Mouse (Mus musculus) neural tube, embryonic 15.5 days (tissue): ENCODE results near the gene Gmcl1. TPM values are rescaled to one million over a fixed set of nuclear protein-coding genes. Genes with fewer than 3 reads are reported as not detected.

Source experiments
- ATAC-seq: fragments of 200-750 bp; cut with Nextera tagmentation; 2 replicates; pipeline ENCODE4 v1.8.0; 2017; ENCODE audit warnings: mild to moderate bottlenecking, moderate TSS enrichment, moderate library complexity; ENCODE audit not compliant: low FRiP score
- H3K27ac ChIP-seq: fragments of 300-500 bp; sonication (generic); replicated peaks from 2 replicates; pipeline ENCODE4 v1.5.1; 2015; ENCODE audit warnings: mild to moderate bottlenecking, inconsistent platforms
- H3K27me3 ChIP-seq: fragments of 300-500 bp; sonication (generic); replicated peaks from 2 replicates; pipeline ENCODE4 v1.6.1; 2015; ENCODE audit warnings: inconsistent platforms
- H3K36me3 ChIP-seq: fragments of 300-500 bp; sonication (generic); 2 replicates; pipeline ENCODE4 v1.6.1; 2015; ENCODE audit warnings: inconsistent platforms
- H3K4me1 ChIP-seq: fragments of 300-500 bp; sonication (generic); 2 replicates; pipeline ENCODE4 v1.6.1; 2015; ENCODE audit warnings: inconsistent platforms
- H3K4me2 ChIP-seq: fragments of 300-500 bp; sonication (generic); 2 replicates; pipeline ENCODE4 v1.6.1; 2015; ENCODE audit warnings: inconsistent platforms, mild to moderate bottlenecking, moderate library complexity
- H3K4me3 ChIP-seq: fragments of 300-500 bp; sonication (generic); replicated peaks from 2 replicates; pipeline ENCODE4 v1.5.1; 2015; ENCODE audit warnings: mild to moderate bottlenecking, inconsistent platforms
- H3K9ac ChIP-seq: fragments of 300-500 bp; sonication (generic); replicated peaks from 2 replicates; pipeline ENCODE4 v1.6.1; 2015; ENCODE audit warnings: mild to moderate bottlenecking, inconsistent platforms
- H3K9me3 ChIP-seq: fragments of 300-500 bp; sonication (generic); replicated peaks from 2 replicates; pipeline ENCODE4 v1.6.1; 2016; ENCODE audit warnings: inconsistent platforms
- WGBS: fragments of 180-500 bp; shearing (Covaris S2); methylation state at CpG from one replicate; pipeline ENCODE4 v1.1.7; 2015; ENCODE audit warnings: mixed read lengths; 5-methylcytosine and 5-hydroxymethylcytosine counted together
- polyA plus RNA-seq: library from polyadenylated mRNA; unstranded; fragments of >200 nt; fragmentation: Nextera tagmentation; extraction: Ambion mirVana; gene quantifications from 2 replicates; pipeline ENCODE4 v1.2.1, GENCODE M21; 2015

Gmcl1 gene
- polyA plus RNA-seq, 1 experiment from 2014 or later, result 41.8 TPM

DNA sequence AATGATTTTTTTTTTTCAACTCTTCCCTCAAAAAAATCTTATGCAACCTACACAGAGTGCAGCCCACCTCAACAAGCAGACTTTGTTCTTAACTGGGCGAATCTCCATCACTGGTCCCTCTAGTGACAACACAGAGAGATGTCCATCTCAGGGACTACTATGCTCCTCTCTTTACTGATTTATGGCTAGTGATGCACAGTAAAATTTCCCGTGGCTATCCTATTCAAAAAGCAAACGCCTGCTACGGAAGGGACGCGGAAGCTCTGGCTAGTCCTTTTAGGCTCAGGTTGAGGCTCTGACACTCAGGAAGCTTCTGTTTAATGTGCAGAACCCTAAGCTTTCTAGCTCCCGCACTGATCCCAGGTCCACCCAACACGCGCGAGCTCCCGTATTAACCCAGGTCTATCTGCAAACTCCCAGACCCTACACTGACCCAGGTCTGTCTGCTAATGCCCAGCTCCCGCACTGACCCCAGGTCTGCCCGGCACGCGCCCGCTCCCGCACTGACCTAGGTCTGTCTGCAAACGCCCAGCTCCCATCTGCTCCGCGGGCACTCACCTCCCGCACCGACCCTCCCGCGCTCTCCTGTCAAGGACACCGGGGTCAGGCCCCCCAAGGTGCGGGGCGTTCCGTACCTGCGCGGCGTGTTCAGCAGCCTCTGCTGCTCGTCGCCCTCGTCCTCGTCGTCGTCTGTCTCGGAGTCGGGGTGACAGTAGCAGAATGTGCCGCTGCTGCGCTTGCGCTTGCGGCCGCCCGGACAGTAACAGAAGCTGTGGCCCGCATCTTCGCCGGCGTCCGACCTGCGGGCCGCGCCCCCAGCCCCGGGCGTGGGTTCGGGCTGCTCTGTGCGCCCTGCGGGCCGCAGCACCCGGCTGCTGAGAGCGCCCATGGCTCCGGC is 658 bp downstream of the Gmcl1 start:
- Histone ChIP-seq H3K9ac (peak overlapping the region; percentile 85), H3K4me2 (peak overlapping the region; percentile 82), H3K4me1 (peaks cover 39% of the 10 kb centered on the region), H3K27me3 (no peaks in the 10 kb centered on the region), H3K4me3 (peak overlapping the region; percentile 99), H3K36me3 (peaks cover under 1% of the 10 kb centered on the region), H3K27ac (peak overlapping the region; percentile 92), H3K9me3 (no peaks in the 10 kb centered on the region)
- under 1% methylated on average over 62 of the region's 62 CpGs for WGBS
- peak; percentile 83 for ATAC-seq

DNA sequence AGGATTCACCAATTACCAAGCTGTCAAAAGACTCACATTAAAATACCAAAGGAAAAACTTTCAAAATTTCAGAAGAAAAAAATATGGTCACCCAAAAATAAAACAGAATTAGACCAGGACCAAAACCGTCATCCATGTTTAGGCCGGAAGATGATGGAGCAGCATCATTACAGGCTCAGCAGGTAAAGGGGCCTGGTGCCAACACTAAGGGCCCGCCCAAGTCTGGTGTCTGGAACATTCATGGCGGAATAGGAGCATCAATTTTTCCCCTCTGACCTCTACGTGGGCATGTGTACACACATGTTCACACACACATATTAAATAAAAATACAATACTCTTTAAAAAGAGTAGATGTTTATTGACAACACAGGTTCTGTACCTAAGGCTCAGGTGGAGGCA is 4.5 kb downstream of the Gmcl1 start:
- ATAC-seq, result no peak
- Histone ChIP-seq H3K4me3 (no peak overlapping the region), H3K9me3 (no peaks in the 10 kb centered on the region)

DNA sequence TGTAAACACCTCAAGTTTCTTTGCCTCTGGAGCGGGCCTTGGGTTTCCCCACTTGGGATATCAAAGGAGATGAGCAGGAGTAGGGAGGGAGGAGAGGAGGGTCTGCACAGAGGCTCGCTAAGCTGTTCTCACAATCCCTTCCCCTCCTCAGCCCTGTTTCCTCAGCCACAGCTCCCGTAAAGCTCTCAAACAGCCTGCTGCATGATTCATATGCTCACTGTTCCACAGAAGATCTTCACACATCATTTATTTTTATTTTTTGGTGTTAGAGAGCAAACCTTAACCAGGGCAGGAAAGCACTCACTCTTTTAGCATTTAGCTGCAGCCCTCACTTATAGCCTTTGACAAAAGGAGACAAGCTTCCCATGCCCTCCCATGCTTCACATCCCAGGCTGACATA is 11.2 kb downstream of the Gmcl1 start:
- ATAC-seq, result no peak
- Histone ChIP-seq H3K4me2 (no peak overlapping the region), H3K27me3 (no peaks in the 10 kb centered on the region), H3K4me3 (no peak overlapping the region), H3K36me3 (peaks cover 47% of the 10 kb centered on the region), H3K27ac (no peak overlapping the region), H3K9ac (no peak overlapping the region), H3K4me1 (no peaks in the 10 kb centered on the region), H3K9me3 (no peaks in the 10 kb centered on the region)
- 70% methylated on average over 3 of the region's 3 CpGs for WGBS

More for the DNA sequence above, 4.5 kb downstream of the Gmcl1 start:
- H3K27ac ChIP-seq, result no peak overlapping the region
- no peak overlapping the region for H3K4me2 ChIP-seq
- peaks cover 31% of the 10 kb centered on the region for H3K4me1 ChIP-seq
- H3K9ac ChIP-seq, result no peak overlapping the region
- 89% methylated on average over 5 of the region's 5 CpGs for WGBS
- H3K27me3 ChIP-seq, result no peaks in the 10 kb centered on the region
- H3K36me3 ChIP-seq, result peaks cover 15% of the 10 kb centered on the region

DNA sequence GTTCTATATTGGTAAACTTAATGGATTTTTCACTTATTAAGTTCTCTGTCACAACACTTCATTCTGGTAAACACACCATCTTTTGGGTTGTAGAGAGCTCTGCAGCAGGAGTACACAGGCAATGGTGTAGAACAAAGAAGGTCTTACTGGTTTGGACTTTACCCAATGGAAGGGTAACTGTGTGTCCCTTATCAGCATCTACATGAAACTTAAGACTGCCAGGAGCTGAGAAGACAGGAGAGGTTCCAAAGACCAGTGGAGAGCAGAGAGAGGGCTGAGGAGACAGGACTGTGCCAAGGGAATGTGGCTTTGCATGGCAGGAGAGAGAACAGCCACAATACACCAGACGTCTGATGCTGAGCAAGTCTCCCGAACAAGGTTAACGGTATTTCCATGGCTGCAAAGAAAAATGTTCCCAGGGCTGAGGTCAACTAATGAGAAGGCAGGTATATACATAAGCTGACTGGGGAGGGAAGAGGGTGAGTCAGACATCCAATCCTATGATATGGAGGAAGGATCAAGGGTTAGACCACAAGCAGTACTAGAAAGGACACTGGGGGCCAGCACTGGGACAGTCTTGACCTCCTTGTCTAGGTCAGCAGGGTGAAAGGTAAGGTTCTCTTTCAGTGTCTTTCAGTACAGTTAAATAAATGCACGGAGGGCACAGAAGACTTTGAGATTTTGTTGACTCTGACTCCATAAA is 25.0 kb downstream of the Gmcl1 start:
- Histone ChIP-seq H3K9me3 (no peaks in the 10 kb centered on the region), H3K27ac (no peak overlapping the region), H3K9ac (no peak overlapping the region), H3K36me3 (peaks cover 73% of the 10 kb centered on the region), H3K27me3 (no peaks in the 10 kb centered on the region), H3K4me3 (no peak overlapping the region), H3K4me1 (no peaks in the 10 kb centered on the region), H3K4me2 (no peak overlapping the region)
- WGBS, result 84% methylated on average over 4 of the region's 4 CpGs
- no peak for ATAC-seq

DNA sequence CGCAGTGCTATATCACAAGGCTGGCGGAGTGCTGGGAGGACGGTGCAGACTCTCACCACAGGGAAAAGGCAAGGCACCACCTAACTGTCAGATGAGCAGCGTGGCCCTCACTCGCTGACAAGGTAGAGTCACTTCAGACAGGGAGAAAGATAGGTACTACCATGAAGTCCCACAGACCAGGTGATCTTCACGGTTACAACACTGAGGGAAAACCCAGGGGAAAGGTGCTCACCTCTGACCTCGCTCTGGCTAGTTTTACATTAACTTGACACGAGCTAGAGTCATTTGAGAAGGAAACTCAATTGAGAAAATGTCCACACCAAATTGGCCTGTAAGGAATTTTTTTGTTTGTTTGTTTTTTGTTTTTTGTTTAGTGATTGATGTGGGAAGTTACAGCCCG is 30.6 kb downstream of the Gmcl1 start:
- no peak overlapping the region for H3K4me3 ChIP-seq
- H3K27me3 ChIP-seq, result no peaks in the 10 kb centered on the region
- no peak overlapping the region for H3K9ac ChIP-seq
- no peaks in the 10 kb centered on the region for H3K4me1 ChIP-seq
- H3K27ac ChIP-seq, result no peak overlapping the region
- no peaks in the 10 kb centered on the region for H3K9me3 ChIP-seq
- no peak for ATAC-seq
- WGBS, result 93% methylated on average over 9 of the region's 9 CpGs
- H3K4me2 ChIP-seq, result no peak overlapping the region
- peaks cover 94% of the 10 kb centered on the region for H3K36me3 ChIP-seq

DNA sequence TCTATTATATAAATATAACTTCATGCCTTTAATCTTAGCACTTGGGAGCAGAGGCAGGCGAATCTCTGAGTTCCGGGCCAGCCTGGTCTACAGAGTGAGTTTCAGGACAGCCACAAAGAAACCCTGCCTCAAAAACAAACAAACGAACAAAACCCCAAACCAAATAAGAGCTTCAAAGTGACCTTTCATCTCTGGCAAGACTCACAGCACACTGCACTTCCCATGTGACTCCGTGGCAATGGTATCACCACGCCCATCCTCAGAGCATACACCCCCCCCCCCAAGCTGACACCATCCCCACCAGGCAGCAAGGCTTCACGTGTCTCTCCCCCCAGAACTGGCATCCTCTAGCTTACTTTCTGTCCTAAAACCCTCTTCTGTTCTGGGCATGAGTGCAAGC is 35.3 kb downstream of the Gmcl1 start:
- H3K36me3 ChIP-seq, result peaks cover 90% of the 10 kb centered on the region
- no peak overlapping the region for H3K9ac ChIP-seq
- H3K4me1 ChIP-seq, result no peaks in the 10 kb centered on the region
- 80% methylated on average over 6 of the region's 6 CpGs for WGBS
- no peak for ATAC-seq
- H3K4me3 ChIP-seq, result no peak overlapping the region
- no peak overlapping the region for H3K27ac ChIP-seq
- no peak overlapping the region for H3K4me2 ChIP-seq
- no peaks in the 10 kb centered on the region for H3K27me3 ChIP-seq
- H3K9me3 ChIP-seq, result no peaks in the 10 kb centered on the region

DNA sequence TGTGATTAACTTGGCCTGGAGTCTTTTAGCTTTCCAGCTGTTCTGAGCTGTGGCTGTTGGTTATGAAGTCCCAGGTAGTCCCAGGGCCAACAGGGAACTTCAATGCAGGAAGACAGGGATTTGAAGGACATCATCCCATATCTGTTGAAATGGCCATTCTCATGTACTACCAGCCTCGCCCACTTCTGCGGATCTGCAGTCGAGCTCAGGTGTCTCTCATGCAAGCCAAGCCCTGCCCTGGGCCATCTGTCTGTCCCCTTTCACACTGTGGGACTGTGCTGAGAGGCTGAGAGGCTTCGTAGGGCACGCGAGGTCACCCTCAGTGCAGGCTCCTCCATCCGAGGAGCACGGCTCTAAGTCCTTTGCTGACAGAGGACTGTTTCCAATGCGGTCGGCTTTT is 37.0 kb downstream of the Gmcl1 start:
- ATAC-seq, result no peak
- Histone ChIP-seq H3K36me3 (peaks cover 83% of the 10 kb centered on the region), H3K27me3 (no peaks in the 10 kb centered on the region), H3K27ac (no peak overlapping the region), H3K4me1 (no peaks in the 10 kb centered on the region), H3K9me3 (no peaks in the 10 kb centered on the region), H3K9ac (no peak overlapping the region), H3K4me2 (no peak overlapping the region), H3K4me3 (no peak overlapping the region)
- 93% methylated on average over 10 of the region's 10 CpGs for WGBS

DNA sequence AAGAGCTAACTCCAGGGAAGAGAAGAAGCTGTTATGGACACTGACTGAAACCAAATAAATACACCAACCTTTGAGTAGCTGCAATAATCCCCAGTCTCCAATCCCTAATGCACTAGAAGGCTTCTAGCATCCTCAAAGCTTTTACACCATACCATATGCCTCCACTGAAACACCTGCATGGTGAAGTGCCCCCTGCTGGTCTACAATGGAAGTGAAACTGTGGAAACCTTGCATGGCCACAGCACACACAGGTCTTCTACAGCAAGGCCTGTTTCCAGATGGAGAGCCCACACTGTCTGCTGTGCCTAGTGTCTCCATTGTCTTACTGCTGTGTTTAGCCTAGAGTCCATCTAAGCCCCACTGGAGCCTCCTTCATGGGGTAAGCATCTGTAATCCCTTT is 38.7 kb downstream of the Gmcl1 start:
- H3K4me1 ChIP-seq, result no peaks in the 10 kb centered on the region
- no peaks in the 10 kb centered on the region for H3K27me3 ChIP-seq
- ATAC-seq, result no peak
- H3K4me2 ChIP-seq, result no peak overlapping the region
- no peaks in the 10 kb centered on the region for H3K9me3 ChIP-seq
- H3K36me3 ChIP-seq, result peaks cover 82% of the 10 kb centered on the region
- no peak overlapping the region for H3K27ac ChIP-seq
- no peak overlapping the region for H3K4me3 ChIP-seq
- no peak overlapping the region for H3K9ac ChIP-seq

DNA sequence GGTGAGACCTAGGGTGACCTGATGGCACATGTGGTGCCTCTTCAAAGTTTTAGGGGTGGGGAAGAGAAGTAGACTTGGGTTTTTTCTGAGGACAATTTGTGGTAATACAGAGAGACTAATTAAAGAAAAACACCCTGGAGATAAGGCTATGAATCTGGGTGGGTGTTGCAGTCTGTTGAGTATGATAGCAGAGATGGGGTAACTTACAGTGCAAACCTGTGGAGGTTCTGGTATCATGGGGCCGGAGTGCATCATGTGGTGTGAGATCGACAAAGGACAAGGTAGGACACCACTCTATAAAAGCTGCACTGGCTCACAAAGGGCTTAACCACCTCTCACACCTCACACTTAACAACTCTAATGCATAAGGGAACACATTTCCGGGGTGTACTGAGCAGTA is 43.5 kb downstream of the Gmcl1 start:
- peaks cover 63% of the 10 kb centered on the region for H3K36me3 ChIP-seq
- no peak for ATAC-seq
- no peak overlapping the region for H3K4me2 ChIP-seq
- H3K9ac ChIP-seq, result no peak overlapping the region
- H3K27ac ChIP-seq, result no peak overlapping the region
- H3K9me3 ChIP-seq, result no peaks in the 10 kb centered on the region
- no peaks in the 10 kb centered on the region for H3K27me3 ChIP-seq
- H3K4me3 ChIP-seq, result no peak overlapping the region
- WGBS, result 97% methylated on average over 3 of the region's 3 CpGs
- peaks cover 4% of the 10 kb centered on the region for H3K4me1 ChIP-seq

DNA sequence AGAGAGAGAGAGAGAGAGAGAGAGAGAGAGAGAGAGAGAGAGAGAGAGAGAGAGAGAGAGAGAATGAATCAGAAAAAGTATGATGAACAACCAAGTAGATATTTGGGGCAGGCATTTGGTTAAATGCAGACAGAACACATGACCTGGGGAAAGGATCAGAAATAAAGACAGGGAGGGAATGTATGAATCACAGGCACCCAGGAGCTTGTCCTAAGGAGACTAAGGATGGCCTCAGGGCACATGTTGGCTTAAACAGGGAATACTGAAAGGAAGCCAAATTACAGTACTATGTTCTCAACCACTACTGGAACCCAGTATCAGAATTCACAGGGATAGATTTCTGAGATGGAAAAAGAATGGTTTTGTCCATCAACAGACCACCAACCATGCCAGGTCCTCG is 46.2 kb downstream of the Gmcl1 start:
- Histone ChIP-seq H3K9me3 (no peaks in the 10 kb centered on the region), H3K4me1 (peaks cover 17% of the 10 kb centered on the region), H3K4me2 (no peak overlapping the region), H3K27ac (no peak overlapping the region), H3K9ac (no peak overlapping the region), H3K27me3 (no peaks in the 10 kb centered on the region), H3K36me3 (peaks cover 53% of the 10 kb centered on the region), H3K4me3 (no peak overlapping the region)
- no peak for ATAC-seq
- WGBS, result 84% methylated on average over 1 of the region's 1 CpGs

DNA sequence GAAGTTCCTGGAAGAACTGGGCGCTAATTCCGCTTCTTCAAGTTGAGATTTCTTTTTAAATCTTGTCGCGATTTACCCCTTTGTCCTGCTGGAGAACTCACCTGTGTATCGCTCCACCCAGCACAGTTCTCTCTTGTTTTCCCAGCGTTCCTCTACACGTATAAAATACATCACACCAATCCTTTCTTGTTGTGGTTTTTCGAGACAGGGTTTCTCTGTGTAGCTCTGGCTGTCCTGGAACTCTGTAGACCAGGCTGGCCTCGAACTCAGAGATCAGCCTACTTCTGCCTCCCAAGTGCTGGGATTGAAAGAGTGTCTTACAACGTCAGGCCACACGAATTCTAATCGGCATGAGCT is 48.5 kb downstream of the Gmcl1 start:
- Histone ChIP-seq H3K4me2 (peak overlapping the region; percentile 63), H3K36me3 (peaks cover 52% of the 10 kb centered on the region), H3K27me3 (no peaks in the 10 kb centered on the region), H3K9ac (peak overlapping the region; percentile 83; the same call in 1 of the 2 replicates), H3K4me1 (peaks cover 17% of the 10 kb centered on the region), H3K4me3 (peak overlapping the region; percentile 77), H3K9me3 (no peaks in the 10 kb centered on the region), H3K27ac (peak overlapping the region; percentile 57)
- ATAC-seq, result 0 out of 2 replicates have a peak, but pooled peaks have one; percentile 35
- 38% methylated on average over 12 of the region's 12 CpGs for WGBS
